Mouse (Mus musculus) hindbrain, postnatal 0 days (tissue): ENCODE results near the gene Ribc2. TPM values are rescaled to one million over a fixed set of nuclear protein-coding genes. Genes with fewer than 3 reads are reported as not detected.

Experiments used
- ATAC-seq: fragments of 200-750 bp; cut with Nextera tagmentation; 2 replicates; pipeline ENCODE4 v1.8.0; 2017; ENCODE audit warnings: mild to moderate bottlenecking, moderate TSS enrichment, moderate library complexity
- DNase-seq: peaks from one replicate; pipeline ENCODE4 v3.0.0-alpha.2; 2015; ENCODE audit warnings: low spot score
- H3K27ac ChIP-seq: fragments of 300-500 bp; sonication (generic); 2 replicates; pipeline ENCODE4 v1.5.1; 2014; ENCODE audit warnings: mild to moderate bottlenecking
- H3K27me3 ChIP-seq: fragments of 300-500 bp; sonication (generic); 2 replicates; pipeline ENCODE4 v1.6.1; 2014; ENCODE audit warnings: low read length, mixed read lengths; ENCODE audit not compliant: insufficient read depth
- H3K36me3 ChIP-seq: fragments of 300-500 bp; sonication (generic); 2 replicates; pipeline ENCODE4 v1.6.1; 2014; ENCODE audit warnings: low read length, mixed read lengths; ENCODE audit not compliant: insufficient read depth
- H3K4me1 ChIP-seq: fragments of 300-500 bp; sonication (generic); 2 replicates; pipeline ENCODE4 v1.6.1; 2014; ENCODE audit warnings: antibody characterized with exemption, low read length, mixed read lengths; ENCODE audit not compliant: insufficient read depth
- H3K4me2 ChIP-seq: fragments of 300-500 bp; sonication (generic); 2 replicates; pipeline ENCODE4 v1.6.1; 2014; ENCODE audit warnings: low read depth, mild to moderate bottlenecking, low read length, moderate library complexity, mixed read lengths
- H3K4me3 ChIP-seq: fragments of 300-500 bp; sonication (generic); 2 replicates; pipeline ENCODE4 v1.5.1; 2014; ENCODE audit warnings: low read length
- H3K9ac ChIP-seq: fragments of 300-500 bp; sonication (generic); replicated peaks from 2 replicates; pipeline ENCODE4 v1.6.1; 2014; ENCODE audit warnings: mild to moderate bottlenecking, low read length, moderate library complexity, mixed read lengths
- H3K9me3 ChIP-seq: fragments of 300-500 bp; sonication (generic); 2 replicates; pipeline ENCODE4 v1.6.1; 2016; ENCODE audit warnings: low read length, mixed read lengths
- CTCF ChIP-seq: IDR thresholded peaks from 2 replicates; pipeline ENCODE4 v1.5.1; 2016; ENCODE audit warnings: antibody characterized with exemption, control low read depth, low read depth
- WGBS: fragments of 180-500 bp; shearing (Covaris S2); extraction: QIAGEN DNeasy Blood & Tissue Kit; methylation state at CpG from one replicate; pipeline ENCODE4 v1.1.7; 2014; 5-methylcytosine and 5-hydroxymethylcytosine counted together
- polyA plus RNA-seq: library from polyadenylated mRNA; unstranded; fragments of >200 nt; fragmentation: Nextera tagmentation; extraction: Ambion mirVana; gene quantifications from 2 replicates; pipeline ENCODE4 v1.2.1, GENCODE M21; 2015
- total RNA-seq: library from RNA; depleted of rRNA; stranded (reverse); fragments of >200 nt; gene quantifications from 2 replicates; pipeline ENCODE4 v1.2.3, GENCODE M21; 2014; rRNA removed

Gene Ribc2
- total and polyA plus RNA-seq, 2 experiments from 2014 or later, result 0.73 to 0.94 TPM

- Histone ChIP-seq H3K4me3 (no peak overlapping the region), H3K4me1 (no peaks in the 10 kb centered on the region), H3K27me3 (no peaks in the 10 kb centered on the region), H3K9ac (no peak overlapping the region), H3K36me3 (no peaks in the 10 kb centered on the region), H3K9me3 (no peaks in the 10 kb centered on the region), H3K4me2 (no peak overlapping the region), H3K27ac (no peak overlapping the region)
- DNase-seq, result peak; percentile 77
- WGBS, result 61% methylated on average over 8 of the region's 8 CpGs
- no peak for TF ChIP-seq CTCF
- no peak for ATAC-seq
Observed at GRCm38 (mm10) chr15:85177576-85177975, 45.7 kb downstream of the Ribc2 start.

- TF ChIP-seq CTCF, result no peak
- ATAC-seq (no peak), DNase-seq (no peak)
- Histone ChIP-seq H3K4me3 (no peak overlapping the region), H3K9me3 (no peaks in the 10 kb centered on the region), H3K27me3 (no peaks in the 10 kb centered on the region), H3K4me2 (no peak overlapping the region), H3K36me3 (no peaks in the 10 kb centered on the region), H3K9ac (no peak overlapping the region), H3K4me1 (no peaks in the 10 kb centered on the region), H3K27ac (no peak overlapping the region)
- 62% methylated on average over 6 of the region's 6 CpGs for WGBS
Observed at GRCm38 (mm10) chr15:85178172-85178571, 46.3 kb downstream of the Ribc2 start.

GRCm38 (mm10) chr15:85179528-85180180 is 47.8 kb downstream of the Ribc2 start:
- DNase-seq (peak; percentile 60), ATAC-seq (no peak)
- Histone ChIP-seq H3K9ac (no peak overlapping the region), H3K36me3 (no peaks in the 10 kb centered on the region), H3K9me3 (no peaks in the 10 kb centered on the region), H3K27ac (no peak overlapping the region), H3K4me3 (no peak overlapping the region), H3K27me3 (no peaks in the 10 kb centered on the region), H3K4me1 (no peaks in the 10 kb centered on the region), H3K4me2 (no peak overlapping the region)
- TF ChIP-seq CTCF, result no peak
- WGBS, result 39% methylated on average over 7 of the region's 7 CpGs

DNA sequence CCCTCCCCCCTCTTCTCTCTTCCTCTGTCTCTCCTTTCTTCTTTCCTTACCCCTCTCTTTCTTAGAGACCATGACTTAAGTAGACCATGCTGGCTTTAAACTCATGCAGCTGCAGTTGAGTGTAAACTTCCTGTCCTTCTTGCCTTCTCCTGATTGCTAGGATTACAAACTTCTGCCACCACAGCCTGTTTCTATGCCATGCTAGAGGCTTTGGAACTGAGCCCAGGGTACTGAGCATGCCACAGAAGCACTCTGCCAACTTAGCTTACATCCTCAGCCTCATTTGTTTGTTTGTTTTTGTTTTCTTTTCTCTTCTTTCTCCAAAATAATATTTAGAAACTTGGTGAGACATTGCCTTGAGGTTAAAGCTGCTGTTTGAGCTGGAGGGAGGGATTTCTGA is 48.5 kb downstream of the Ribc2 start:
- Histone ChIP-seq H3K9me3 (no peaks in the 10 kb centered on the region), H3K4me2 (no peak overlapping the region), H3K36me3 (no peaks in the 10 kb centered on the region), H3K4me3 (no peak overlapping the region), H3K9ac (no peak overlapping the region), H3K27me3 (no peaks in the 10 kb centered on the region), H3K4me1 (no peaks in the 10 kb centered on the region), H3K27ac (no peak overlapping the region)
- ATAC-seq, result no peak
- no peak for TF ChIP-seq CTCF
- peak; percentile 51 for DNase-seq

GRCm38 (mm10) chr15:85182063-85182462 is 50.2 kb downstream of the Ribc2 start:
- Histone ChIP-seq H3K9me3 (no peaks in the 10 kb centered on the region), H3K27ac (no peak overlapping the region), H3K4me1 (no peaks in the 10 kb centered on the region), H3K36me3 (no peaks in the 10 kb centered on the region), H3K4me3 (no peak overlapping the region), H3K4me2 (no peak overlapping the region), H3K9ac (no peak overlapping the region), H3K27me3 (no peaks in the 10 kb centered on the region)
- no peak for TF ChIP-seq CTCF
- no peak for ATAC-seq
- 92% methylated on average over 4 of the region's 4 CpGs for WGBS
- no peak for DNase-seq

DNA sequence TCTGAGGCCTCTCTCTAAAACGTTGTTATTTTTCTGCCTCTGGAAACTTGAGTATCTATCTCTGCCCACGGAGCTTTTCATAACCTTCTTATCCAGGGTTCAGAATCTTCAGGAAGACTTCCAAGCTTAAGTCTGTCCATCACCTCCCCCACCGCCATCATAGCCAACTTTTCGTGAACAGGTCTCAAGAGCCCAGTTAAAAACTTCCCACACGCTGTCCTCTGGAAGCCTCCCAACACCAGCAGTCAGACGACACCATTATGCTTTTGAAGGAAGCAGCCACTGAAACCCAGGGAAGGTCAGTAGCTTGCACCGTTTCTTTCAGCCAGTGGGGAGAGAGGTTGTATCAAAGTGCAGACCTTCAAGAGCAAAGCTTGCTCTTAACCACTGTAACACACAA is 55.0 kb downstream of the Ribc2 start:
- Histone ChIP-seq H3K36me3 (no peaks in the 10 kb centered on the region), H3K4me3 (no peak overlapping the region), H3K27me3 (no peaks in the 10 kb centered on the region), H3K4me1 (no peaks in the 10 kb centered on the region), H3K9ac (no peak overlapping the region), H3K9me3 (no peaks in the 10 kb centered on the region), H3K27ac (no peak overlapping the region), H3K4me2 (no peak overlapping the region)
- 54% methylated on average over 7 of the region's 7 CpGs for WGBS
- ATAC-seq, result no peak
- no peak for TF ChIP-seq CTCF
- no peak for DNase-seq

- no peak overlapping the region for H3K4me2 ChIP-seq
- ATAC-seq, result no peak
- no peak for TF ChIP-seq CTCF
- no peak for DNase-seq
- H3K36me3 ChIP-seq, result no peaks in the 10 kb centered on the region
- H3K27ac ChIP-seq, result no peak overlapping the region; the same call in 1 of the 2 replicates
- no peak overlapping the region for H3K4me3 ChIP-seq
- no peaks in the 10 kb centered on the region for H3K27me3 ChIP-seq
- no peaks in the 10 kb centered on the region for H3K4me1 ChIP-seq
- WGBS, result 48% methylated on average over 8 of the region's 8 CpGs
- H3K9ac ChIP-seq, result no peak overlapping the region
- H3K9me3 ChIP-seq, result no peaks in the 10 kb centered on the region
Observed at GRCm38 (mm10) chr15:85188167-85188778, 56.4 kb downstream of the Ribc2 start.

Other genes starting within 250 kb of the Ribc2 start
- 0.47 and 0.50 TPM in 2 replicates for gene Gm29666, start 212.0 kb upstream of the Ribc2 start, total RNA-seq
- gene Gm29666, start 212.0 kb upstream of the Ribc2 start, polyA plus RNA-seq, result 0.54 and 0.65 TPM in 2 replicates
- gene Nup50, start 208.7 kb upstream of the Ribc2 start, total RNA-seq, result 13.3 and 18.4 TPM in 2 replicates
- 23.6 and 24.7 TPM in 2 replicates for gene Nup50, start 208.7 kb upstream of the Ribc2 start, polyA plus RNA-seq
- gene 5031439G07Rik, start 143.5 kb upstream of the Ribc2 start, total RNA-seq, result 123 and 127 TPM in 2 replicates
- 23.0 and 23.6 TPM in 2 replicates for gene 5031439G07Rik, start 143.5 kb upstream of the Ribc2 start, polyA plus RNA-seq
- 1.0 and 6.5 TPM in 2 replicates for gene Upk3a, start 114.9 kb upstream of the Ribc2 start, total RNA-seq
- gene Upk3a, start 114.9 kb upstream of the Ribc2 start, polyA plus RNA-seq, result 2.2 and 2.6 TPM in 2 replicates
- 16.0 and 18.2 TPM in 2 replicates for gene Fam118a, start 103.1 kb upstream of the Ribc2 start, total RNA-seq
- 29.0 and 30.3 TPM in 2 replicates for gene Fam118a, start 103.1 kb upstream of the Ribc2 start, polyA plus RNA-seq
- 0.04 and 5.2 TPM in 2 replicates for gene Smc1b, start 114 bp upstream of the Ribc2 start, total RNA-seq
- 0.24 and 0.30 TPM in 2 replicates for gene Smc1b, start 114 bp upstream of the Ribc2 start, polyA plus RNA-seq
- 68.4 and 73.9 TPM in 2 replicates for gene Fbln1, start 73.9 kb downstream of the Ribc2 start, total RNA-seq
- gene Fbln1, start 73.9 kb downstream of the Ribc2 start, polyA plus RNA-seq, result 48.3 and 52.1 TPM in 2 replicates
- 292 and 298 TPM in 2 replicates for gene Atxn10, start 204.2 kb downstream of the Ribc2 start, total RNA-seq
- 485 and 499 TPM in 2 replicates for gene Atxn10, start 204.2 kb downstream of the Ribc2 start, polyA plus RNA-seq